Mouse (Mus musculus) adrenal gland, adult 18-20 months (tissue): ENCODE results near the gene Rbm42. TPM values are rescaled to one million over a fixed set of nuclear protein-coding genes. Genes with fewer than 3 reads are reported as not detected.

Experiments used
- DNase-seq, 2 experiments: peaks; one replicate each; pipeline ENCODE4 v3.0.0; 2021 to 2022; ENCODE audit warnings: low spot score in 2 of 2
- total RNA-seq, 2 experiments: library from RNA; stranded (reverse); gene quantifications; 1 replicate in 1 of 2; 2 replicates in 1 of 2; pipeline ENCODE4 v1.2.3; 2021

The Rbm42 gene
- total RNA-seq, 2 experiments from 2014 or later, result 84.9 to 86.7 TPM

DNA sequence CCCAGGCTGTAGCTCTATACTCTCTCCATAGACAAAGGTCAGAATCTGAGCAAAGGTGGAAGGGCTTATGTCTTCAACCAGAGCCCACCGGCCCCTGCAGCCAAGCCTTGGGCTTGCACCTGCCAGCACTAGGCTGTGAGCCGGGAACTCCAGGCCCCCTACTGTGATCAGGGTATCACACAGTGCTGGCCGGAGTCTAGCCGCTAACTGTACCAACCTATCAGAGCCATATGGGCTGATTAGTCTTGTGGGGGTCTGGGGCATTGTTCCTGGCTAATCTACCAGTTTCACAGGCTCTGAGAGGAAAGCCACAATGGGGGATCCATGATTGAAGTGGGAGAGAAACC is 58.5 kb downstream of the Rbm42 start:
- DNase-seq, result no peak

Other genes with a start within 250 kb of the Rbm42 start
- 10 to 100 TPM; 34.7 to 68.5 TPM for gene Tyrobp, start 236.6 kb downstream of the Rbm42 start, total RNA-seq
- 1 to 10 TPM; 1.5 to 1.9 TPM for gene Hcst, start 230.5 kb downstream of the Rbm42 start, total RNA-seq
- gene Nfkbid, start 228.6 kb downstream of the Rbm42 start, total RNA-seq, result 1 to 10 TPM; 1.6 to 2.0 TPM
- 10 to 100 TPM; 31.8 to 40.6 TPM for gene Aplp1, start 204.8 kb downstream of the Rbm42 start, total RNA-seq
- gene Kirrel2, start 192.6 kb downstream of the Rbm42 start, total RNA-seq, result not detected
- not detected for gene Nphs1, start 192.0 kb downstream of the Rbm42 start, total RNA-seq
- 1 to 10 TPM in 1 of 2 experiments, not detected in 1; 1.2 TPM for gene Prodh2, start 156.7 kb downstream of the Rbm42 start, total RNA-seq
- gene Arhgap33, start 115.3 kb downstream of the Rbm42 start, total RNA-seq, result 1 to 10 TPM; 1.8 to 2.7 TPM
- gene Hspb6, start 98.1 kb downstream of the Rbm42 start, total RNA-seq, result 10 to 100 TPM; 26.3 to 34.9 TPM
- 1 to 10 TPM; 6.5 to 6.9 TPM for gene Proser3, start 98.0 kb downstream of the Rbm42 start, total RNA-seq
- 10 to 100 TPM; 47.0 to 59.3 TPM for gene Lin37, start 90.5 kb downstream of the Rbm42 start, total RNA-seq
- 10 to 100 TPM; 67.1 to 67.4 TPM for gene U2af1l4, start 87.0 kb downstream of the Rbm42 start, total RNA-seq
- 1 to 10 TPM; 4.6 to 8.2 TPM for gene Gm49396, start 87.0 kb downstream of the Rbm42 start, total RNA-seq
- 100 to 1,000 TPM; 130 to 154 TPM for gene Psenen, start 86.7 kb downstream of the Rbm42 start, total RNA-seq
- 1 to 10 TPM; 3.6 to 4.3 TPM for gene Igflr1, start 84.9 kb downstream of the Rbm42 start, total RNA-seq
- 10 to 100 TPM; 37.8 to 56.6 TPM for gene Kmt2b, start 61.6 kb downstream of the Rbm42 start, total RNA-seq
- under 1 TPM in 1 of 2 experiments, not detected in 1; 0.83 TPM for gene Zbtb32, start 51.4 kb downstream of the Rbm42 start, total RNA-seq
- under 1 TPM; 0.19 to 0.20 TPM for gene Upk1a, start 37.5 kb downstream of the Rbm42 start, total RNA-seq
- gene Cox6b1, start 24.2 kb downstream of the Rbm42 start, total RNA-seq, result 1,000 to 10,000 TPM; 1,148 to 1,842 TPM
- not detected for gene Etv2, start 14.5 kb downstream of the Rbm42 start, total RNA-seq
- 1 to 10 TPM; 6.9 to 7.9 TPM for gene Haus5, start 14.7 kb upstream of the Rbm42 start, total RNA-seq
- gene Pmis2, start 21.3 kb upstream of the Rbm42 start, total RNA-seq, result not detected
- 1 to 10 TPM; 2.7 to 6.4 TPM for gene 2200002J24Rik, start 48.6 kb upstream of the Rbm42 start, total RNA-seq
- 1 to 10 TPM; 1.3 to 2.6 TPM for gene Atp4a, start 61.9 kb upstream of the Rbm42 start, total RNA-seq
- gene Tmem147, start 79.2 kb upstream of the Rbm42 start, total RNA-seq, result 100 to 1,000 TPM; 197 to 214 TPM
- under 1 TPM in 1 of 2 experiments, not detected in 1; 0.20 TPM for gene Gapdhs, start 93.4 kb upstream of the Rbm42 start, total RNA-seq
- 100 to 1,000 TPM; 145 to 483 TPM for gene Sbsn, start 101.2 kb upstream of the Rbm42 start, total RNA-seq
- 1 to 10 TPM; 4.2 to 6.0 TPM for gene Dmkn, start 113.4 kb upstream of the Rbm42 start, total RNA-seq
- 1 to 10 TPM in 1 of 2 experiments, not detected in 1; 2.5 TPM for gene Krtdap, start 137.6 kb upstream of the Rbm42 start, total RNA-seq
- 10 to 100 TPM in 1 of 2 experiments, 1 to 10 TPM in 1; 1.6 to 10.5 TPM for gene Ffar2, start 173.5 kb upstream of the Rbm42 start, total RNA-seq
- gene Ffar3, start 205.9 kb upstream of the Rbm42 start, total RNA-seq, result under 1 TPM; 0.23 to 0.26 TPM
- gene Ffar1, start 211.2 kb upstream of the Rbm42 start, total RNA-seq, result not detected
- under 1 TPM; 0.70 TPM for gene Cd22, start 230.0 kb upstream of the Rbm42 start, total RNA-seq